Mouse (Mus musculus): ENCODE results near the gene Fam171b. TPM values are rescaled to one million over a fixed set of nuclear protein-coding genes. Genes with fewer than 3 reads are reported as not detected.

The Fam171b gene
- 18.1 and 18.6 TPM in 2 replicates for polyA plus RNA-seq (2015; fragmentation: Nextera tagmentation; extraction: Ambion mirVana)

DNA sequence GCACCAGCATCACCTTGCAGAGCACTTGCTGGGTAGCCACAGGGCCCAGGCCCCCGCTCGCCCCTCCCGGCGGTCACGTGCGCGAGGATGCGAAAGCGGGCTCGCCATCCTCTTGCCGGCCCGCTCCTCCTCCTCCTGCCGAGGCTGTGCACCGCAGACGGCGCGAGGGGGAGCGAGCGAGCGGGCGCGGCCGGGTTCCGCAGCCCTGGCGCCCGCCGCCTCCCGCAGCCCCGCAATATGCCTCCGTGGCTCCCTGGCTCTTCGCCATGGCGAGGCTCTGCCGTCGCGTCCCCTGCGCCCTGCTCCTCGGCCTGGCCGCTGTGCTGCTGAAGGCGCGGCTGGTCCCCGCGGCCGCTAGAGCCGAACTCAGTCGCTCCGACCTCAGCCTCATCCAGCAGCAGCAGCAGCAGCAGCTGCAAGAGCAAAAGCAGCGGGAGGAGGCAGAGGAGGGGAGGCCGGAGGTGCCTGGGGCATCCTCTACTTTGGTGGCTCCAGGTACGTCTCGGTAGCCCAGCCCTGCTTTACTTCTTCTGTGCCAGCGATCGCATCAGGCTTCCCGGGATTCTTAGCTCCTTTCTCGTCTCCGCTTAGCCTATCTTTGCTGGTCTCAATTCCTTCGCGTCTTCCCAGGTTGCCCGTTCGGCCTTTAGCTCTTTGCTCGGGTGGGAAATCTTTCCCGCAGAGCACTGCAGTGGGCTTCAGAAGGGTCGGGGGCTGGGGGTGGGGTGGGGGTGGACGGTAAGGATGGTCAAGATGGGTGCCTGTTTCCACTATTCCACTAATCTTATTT lies at the start of gene Fam171b:
Gene Fam171b (plus strand): TSS at position 154 of the 790 bp plus-strand sequence.
- peak within 1 kb of the TSS; percentile 77 for H3K4me3 ChIP-seq
- H3K9me3 ChIP-seq, result no peaks in the 10 kb centered on the region
- peak within 1 kb of the TSS; percentile 86 for H3K9ac ChIP-seq
- H3K4me1 ChIP-seq, result peaks cover 12% of the 10 kb centered on the region
- peak within 1 kb of the TSS; percentile 55; the same call in 1 of the 2 replicates for H3K27ac ChIP-seq
- WGBS, result under 1% methylated on average over 58 of the region's 63 CpGs
- peak within 1 kb of the TSS; percentile 74 for H3K4me2 ChIP-seq (replicated peaks)
- H3K27me3 ChIP-seq, result no peaks in the 10 kb centered on the region
- ATAC-seq (ENCODE audit: low FRiP score, low read depth), result peak; percentile 94
- H3K36me3 ChIP-seq, result no peaks in the 10 kb centered on the region

DNA sequence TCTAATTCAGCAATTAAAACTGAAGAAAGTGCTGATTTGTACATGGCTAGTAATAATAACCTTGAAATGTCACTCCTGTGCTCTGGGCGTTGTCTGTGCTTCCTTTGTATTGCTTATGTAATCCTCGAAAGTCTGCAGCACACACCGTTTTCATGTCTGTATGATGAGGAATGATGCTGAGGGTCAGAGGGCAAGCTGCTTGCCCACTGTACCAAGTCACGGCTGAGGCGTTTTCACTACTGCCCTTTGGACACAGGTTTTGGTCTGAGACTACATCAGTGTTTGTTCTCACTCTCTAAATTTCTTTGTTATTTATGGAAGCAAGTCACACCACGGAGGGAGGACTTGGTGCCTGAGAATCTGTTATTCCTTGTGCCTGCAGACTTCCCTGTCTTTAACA lies 46.4 kb upstream of the Fam171b start:
- Histone ChIP-seq H3K36me3 (peaks cover 36% of the 10 kb centered on the region), H3K27me3 (no peaks in the 10 kb centered on the region), H3K9ac (no peak overlapping the region), H3K27ac (no peak overlapping the region), H3K4me3 (no peak overlapping the region), H3K9me3 (no peaks in the 10 kb centered on the region), H3K4me1 (no peaks in the 10 kb centered on the region), H3K4me2 (replicated peaks) (no peak overlapping the region)
- ATAC-seq (ENCODE audit: low FRiP score, low read depth), result no peak
- 72% methylated on average over 6 of the region's 6 CpGs for WGBS

DNA sequence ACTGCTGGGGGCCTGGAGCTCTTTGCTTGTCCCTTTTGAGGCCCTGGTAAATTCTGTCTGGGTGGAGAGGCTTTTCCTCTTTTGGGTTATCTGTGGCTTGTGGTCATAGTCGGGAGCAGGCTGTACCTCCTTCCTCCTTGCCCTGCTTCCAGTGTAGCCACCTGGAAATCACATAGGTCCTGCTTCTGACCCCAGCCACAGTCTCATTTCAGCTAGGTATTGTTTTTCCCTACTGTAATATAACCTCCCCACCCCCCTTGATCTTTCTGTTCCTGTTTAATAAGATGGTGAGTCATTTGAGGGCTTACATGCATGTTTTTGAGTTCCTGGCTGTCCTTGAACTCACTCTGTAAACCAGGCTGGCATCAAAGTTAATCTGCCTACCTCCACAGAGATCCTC lies 45.6 kb upstream of the Fam171b start:
- H3K9ac ChIP-seq, result no peak overlapping the region
- 86% methylated on average over 1 of the region's 1 CpGs for WGBS

DNA sequence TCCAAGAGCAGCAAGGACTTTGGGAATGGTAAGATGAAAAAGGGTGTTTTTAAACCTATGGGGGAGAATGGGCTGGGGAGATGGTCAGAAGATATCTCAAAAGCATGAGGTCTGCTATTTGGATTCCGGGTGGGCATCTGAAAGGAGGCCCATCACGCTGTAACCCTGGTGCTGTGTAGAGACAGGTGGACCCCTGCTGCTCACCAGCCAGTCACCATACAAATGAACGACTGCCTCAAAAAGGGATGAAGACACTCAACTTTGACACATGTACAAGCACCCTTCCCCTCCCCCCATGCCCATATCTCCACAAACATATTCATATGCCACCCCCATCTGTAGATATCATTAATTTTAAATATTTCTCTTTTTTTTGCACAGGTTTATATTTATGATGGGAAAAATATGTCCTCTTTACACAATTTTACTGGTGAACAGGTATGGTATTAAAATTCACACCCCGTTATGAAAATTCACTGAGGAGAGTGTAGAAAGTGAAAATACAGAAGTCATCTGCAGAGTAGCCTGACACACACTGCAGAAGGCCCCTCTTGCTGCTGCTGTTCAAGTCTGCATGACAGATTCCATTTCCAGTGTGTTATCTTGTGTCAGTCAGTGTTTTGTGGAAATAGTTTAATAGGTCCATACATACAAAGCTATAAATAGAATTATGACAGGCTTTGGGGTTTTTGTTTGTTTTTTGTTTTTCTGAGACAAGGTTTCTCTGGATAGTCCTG lies 44.0 kb upstream of the Fam171b start:
- Histone ChIP-seq H3K4me3 (no peak overlapping the region), H3K27me3 (no peaks in the 10 kb centered on the region), H3K9me3 (no peaks in the 10 kb centered on the region), H3K4me2 (replicated peaks) (no peak overlapping the region), H3K9ac (no peak overlapping the region), H3K4me1 (no peaks in the 10 kb centered on the region), H3K36me3 (peaks cover 50% of the 10 kb centered on the region), H3K27ac (no peak overlapping the region)
- WGBS, result 90% methylated on average over 4 of the region's 4 CpGs
- ATAC-seq (ENCODE audit: low FRiP score, low read depth), result no peak

More for the DNA sequence above, 45.6 kb upstream of the Fam171b start:
- no peak for ATAC-seq (ENCODE audit: low FRiP score, low read depth)
- H3K27ac ChIP-seq, result no peak overlapping the region
- no peaks in the 10 kb centered on the region for H3K4me1 ChIP-seq
- no peaks in the 10 kb centered on the region for H3K9me3 ChIP-seq
- H3K4me3 ChIP-seq, result no peak overlapping the region
- H3K27me3 ChIP-seq, result no peaks in the 10 kb centered on the region
- peaks cover 36% of the 10 kb centered on the region for H3K36me3 ChIP-seq
- H3K4me2 ChIP-seq (replicated peaks), result no peak overlapping the region

DNA sequence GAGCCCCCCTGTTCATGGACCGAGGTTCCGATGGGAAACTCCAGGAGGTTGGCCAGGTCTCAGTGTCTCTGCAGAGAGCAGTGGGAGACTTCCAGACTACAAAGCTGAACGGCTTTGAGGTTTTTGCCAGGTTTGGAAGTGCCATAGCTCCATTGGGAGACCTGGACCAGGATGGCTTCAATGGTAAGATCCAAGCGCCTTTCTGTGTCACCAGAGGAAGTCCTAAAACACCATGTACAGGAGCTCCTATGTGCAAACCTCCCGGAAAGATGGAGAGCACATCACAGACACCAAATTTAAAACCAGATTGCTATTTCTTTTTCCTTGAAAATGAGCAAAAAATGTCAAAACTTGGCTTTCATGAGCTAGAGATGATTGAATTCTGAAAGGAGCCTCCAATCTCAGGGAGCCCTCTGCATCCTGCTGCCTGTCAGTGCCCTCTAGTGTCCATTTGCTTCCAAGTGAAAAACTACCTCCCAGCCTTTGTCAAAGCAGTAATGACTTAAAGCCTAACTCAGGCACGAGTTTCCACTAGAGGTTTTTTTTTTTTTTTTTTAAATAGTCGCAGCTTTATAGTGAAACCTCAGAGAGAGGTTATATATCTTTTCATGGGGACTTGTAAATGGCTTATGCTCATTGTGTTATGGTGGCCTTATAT lies 41.2 kb upstream of the Fam171b start:
- Histone ChIP-seq H3K27ac (no peak overlapping the region), H3K4me1 (no peaks in the 10 kb centered on the region), H3K36me3 (peaks cover 68% of the 10 kb centered on the region), H3K9ac (no peak overlapping the region), H3K9me3 (no peaks in the 10 kb centered on the region), H3K4me3 (no peak overlapping the region), H3K4me2 (replicated peaks) (no peak overlapping the region), H3K27me3 (no peaks in the 10 kb centered on the region)
- ATAC-seq (ENCODE audit: low FRiP score, low read depth), result peak; percentile 67
- 58% methylated on average over 7 of the region's 7 CpGs for WGBS

DNA sequence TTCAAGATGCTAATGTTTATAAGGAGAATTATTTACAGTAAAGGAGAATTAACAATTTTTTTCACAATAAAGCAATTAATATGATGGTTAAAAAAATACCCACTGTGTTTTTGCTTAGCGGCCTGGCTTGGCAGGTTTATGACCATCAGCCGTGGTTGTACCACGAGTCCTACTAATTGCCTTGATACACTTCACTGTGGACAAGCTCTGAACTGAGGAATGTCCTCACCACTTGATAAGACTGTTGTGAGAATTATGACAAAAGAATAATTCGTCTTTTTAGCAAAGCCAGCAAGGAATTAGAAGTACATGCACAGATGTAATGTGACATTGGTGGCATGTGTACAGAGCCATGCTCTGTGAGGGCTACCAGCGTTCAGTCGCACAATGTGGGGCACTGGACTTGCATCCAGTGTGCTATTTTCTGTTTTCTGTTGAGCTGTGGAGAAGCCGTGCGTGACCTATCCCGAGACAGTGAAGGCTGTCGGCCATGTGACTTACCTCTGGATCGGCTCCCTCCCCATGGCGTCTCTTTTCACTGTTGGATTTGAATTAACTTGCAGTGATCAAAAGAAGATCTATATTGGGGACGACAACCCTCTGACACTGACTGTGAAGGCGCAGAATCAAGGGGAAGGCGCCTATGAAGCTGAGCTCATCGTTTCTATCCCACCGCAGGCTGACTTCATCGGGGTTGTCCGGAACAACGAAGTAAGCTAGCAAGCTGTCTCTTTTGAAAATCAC lies 20.9 kb upstream of the Fam171b start:
- no peaks in the 10 kb centered on the region for H3K9me3 ChIP-seq
- ATAC-seq (ENCODE audit: low FRiP score, low read depth), result no peak
- 87% methylated on average over 20 of the region's 20 CpGs for WGBS
- H3K4me2 ChIP-seq (replicated peaks), result no peak overlapping the region
- H3K27ac ChIP-seq, result no peak overlapping the region
- no peaks in the 10 kb centered on the region for H3K4me1 ChIP-seq
- no peak overlapping the region for H3K4me3 ChIP-seq
- H3K27me3 ChIP-seq, result no peaks in the 10 kb centered on the region
- no peak overlapping the region for H3K9ac ChIP-seq
- H3K36me3 ChIP-seq, result peaks cover 53% of the 10 kb centered on the region

DNA sequence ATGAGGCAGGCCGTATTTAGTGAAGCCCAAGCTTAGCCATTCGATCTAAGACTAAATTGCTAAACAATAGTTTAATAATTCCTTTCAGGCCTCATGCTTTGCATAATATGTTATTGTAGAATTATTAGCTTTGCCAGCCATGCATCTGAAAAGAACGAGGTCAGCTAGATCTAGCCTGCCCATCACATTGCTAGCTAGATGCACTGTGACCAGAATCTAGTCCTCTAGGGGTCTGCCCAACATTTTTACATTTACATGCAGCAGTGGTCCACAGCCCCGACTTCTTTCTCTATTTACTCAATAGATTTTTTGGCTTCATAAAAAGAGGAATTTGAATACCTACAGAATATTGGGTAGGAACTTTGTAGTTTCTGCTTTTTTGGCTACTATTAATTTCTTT lies 20.3 kb upstream of the Fam171b start:
- WGBS, result 88% methylated on average over 4 of the region's 4 CpGs
- no peak overlapping the region for H3K27ac ChIP-seq
- ATAC-seq (ENCODE audit: low FRiP score, low read depth), result no peak
- peaks cover 59% of the 10 kb centered on the region for H3K36me3 ChIP-seq
- H3K4me1 ChIP-seq, result no peaks in the 10 kb centered on the region
- H3K27me3 ChIP-seq, result no peaks in the 10 kb centered on the region
- no peak overlapping the region for H3K4me3 ChIP-seq
- no peak overlapping the region for H3K4me2 ChIP-seq (replicated peaks)
- no peak overlapping the region for H3K9ac ChIP-seq
- no peaks in the 10 kb centered on the region for H3K9me3 ChIP-seq

DNA sequence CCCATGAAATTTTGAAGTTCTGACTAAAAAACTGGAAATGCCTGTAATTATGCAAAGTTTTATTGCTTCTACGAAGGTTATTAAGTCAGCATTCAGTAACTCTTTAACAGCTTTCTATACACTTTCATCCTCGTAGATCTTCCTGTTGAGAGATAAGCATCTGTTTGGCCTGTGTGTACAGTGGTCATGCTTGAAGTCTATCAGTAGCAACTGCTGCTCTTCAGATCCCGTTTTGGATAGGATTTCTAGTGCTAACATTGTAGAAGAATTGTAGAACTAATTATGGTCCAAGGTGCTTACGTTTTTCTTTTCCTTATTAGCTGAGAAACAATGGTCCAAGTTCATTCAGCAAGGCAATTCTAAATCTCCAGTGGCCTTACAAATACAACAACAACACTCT lies 16.7 kb upstream of the Fam171b start:
- Histone ChIP-seq H3K9me3 (no peaks in the 10 kb centered on the region), H3K4me1 (no peaks in the 10 kb centered on the region), H3K27me3 (no peaks in the 10 kb centered on the region), H3K4me2 (replicated peaks) (no peak overlapping the region), H3K4me3 (no peak overlapping the region), H3K9ac (no peak overlapping the region), H3K36me3 (peaks cover 72% of the 10 kb centered on the region), H3K27ac (no peak overlapping the region)
- 76% methylated on average over 4 of the region's 4 CpGs for WGBS
- no peak for ATAC-seq (ENCODE audit: low FRiP score, low read depth)

DNA sequence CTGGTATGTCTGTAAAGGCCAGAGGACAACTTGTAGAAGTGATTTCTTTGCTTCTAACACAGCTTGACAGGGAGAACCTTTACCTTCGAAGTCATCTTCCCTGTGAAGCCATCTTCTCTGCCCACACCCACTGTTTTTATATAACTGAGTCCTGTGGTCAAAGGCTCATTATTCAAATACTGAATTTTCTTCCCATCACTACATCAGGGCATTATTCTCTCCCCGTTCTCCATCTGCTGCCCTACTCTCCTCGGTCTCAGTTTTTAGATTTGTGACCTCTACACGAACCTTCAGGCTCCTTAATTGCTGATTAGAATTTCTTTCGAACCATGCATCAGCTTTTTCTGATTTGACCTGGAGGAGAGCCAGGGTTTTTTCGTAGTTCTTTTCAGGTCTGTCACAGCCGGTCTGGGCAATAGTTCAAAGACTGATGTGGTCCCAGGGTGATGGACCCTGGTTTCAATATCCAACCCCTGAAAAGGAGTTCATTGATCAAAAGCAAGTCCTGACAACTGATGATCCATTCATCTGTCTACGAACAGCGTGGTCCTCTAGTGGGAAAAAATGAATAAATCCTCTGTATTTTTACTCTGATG lies 14.4 kb upstream of the Fam171b start:
- Histone ChIP-seq H3K9ac (no peak overlapping the region), H3K27me3 (no peaks in the 10 kb centered on the region), H3K27ac (no peak overlapping the region), H3K4me1 (no peaks in the 10 kb centered on the region), H3K4me2 (replicated peaks) (no peak overlapping the region), H3K4me3 (no peak overlapping the region), H3K9me3 (no peaks in the 10 kb centered on the region), H3K36me3 (peaks cover 76% of the 10 kb centered on the region)
- WGBS, result 69% methylated on average over 9 of the region's 9 CpGs
- no peak for ATAC-seq (ENCODE audit: low FRiP score, low read depth)

DNA sequence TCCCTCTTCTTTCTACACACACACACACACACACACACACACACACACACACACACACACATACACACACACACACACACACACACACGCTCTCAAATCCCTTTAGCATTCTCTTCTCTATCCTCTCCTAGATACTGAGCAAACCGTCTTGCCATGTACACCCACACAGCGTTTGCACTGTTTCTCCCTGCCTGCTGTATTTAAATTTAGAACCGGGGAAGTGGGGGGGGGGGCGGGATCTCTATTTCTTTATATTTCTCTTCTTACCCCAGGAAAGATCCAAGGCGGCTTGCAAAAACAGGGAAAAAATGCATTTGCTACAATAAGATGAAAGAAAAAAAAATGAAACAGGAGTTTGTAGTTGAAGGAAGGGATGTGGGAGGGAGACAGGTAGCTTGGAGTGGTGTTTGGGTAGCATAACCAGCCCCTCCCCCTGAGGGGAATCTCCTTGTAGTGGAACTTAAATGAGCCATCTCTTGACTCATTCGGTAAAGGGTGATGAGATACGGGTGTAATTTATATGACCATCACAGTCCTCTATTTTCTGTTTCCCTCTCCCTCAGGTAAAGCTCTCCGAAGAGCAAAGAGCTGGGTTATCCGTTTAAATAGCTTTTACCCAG lies 947 bp downstream of the Fam171b start:
- WGBS, result 18% methylated on average over 10 of the region's 10 CpGs
- Histone ChIP-seq H3K27me3 (no peaks in the 10 kb centered on the region), H3K9me3 (no peaks in the 10 kb centered on the region), H3K36me3 (no peaks in the 10 kb centered on the region), H3K4me2 (replicated peaks) (peak overlapping the region; percentile 74), H3K27ac (no peak overlapping the region), H3K9ac (peak overlapping the region; percentile 86), H3K4me1 (peaks cover 12% of the 10 kb centered on the region), H3K4me3 (peak overlapping the region; percentile 77)
- no peak for ATAC-seq (ENCODE audit: low FRiP score, low read depth)

DNA sequence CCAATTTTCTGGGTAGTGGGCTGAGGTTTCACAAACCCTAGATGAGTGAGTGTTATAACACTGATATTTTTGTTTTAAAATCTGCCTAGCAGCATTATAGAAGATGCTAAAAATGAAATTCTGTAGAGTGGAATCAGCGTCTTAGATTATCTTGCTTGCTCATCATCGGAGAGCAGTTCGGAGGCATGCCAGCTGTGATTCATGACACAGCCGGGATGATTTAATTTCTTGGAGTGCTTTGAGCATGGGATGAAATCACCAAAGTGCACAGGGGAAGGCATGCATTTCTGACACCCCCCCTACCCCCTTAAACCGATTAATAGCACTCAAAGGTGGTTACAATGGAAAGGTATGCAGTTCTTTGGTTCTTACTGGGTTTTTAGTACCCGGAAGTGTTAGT lies 1.6 kb downstream of the Fam171b start:
- Histone ChIP-seq H3K27me3 (no peaks in the 10 kb centered on the region), H3K4me2 (replicated peaks) (peak overlapping the region; percentile 74), H3K36me3 (no peaks in the 10 kb centered on the region), H3K4me1 (peaks cover 12% of the 10 kb centered on the region), H3K27ac (no peak overlapping the region), H3K9me3 (no peaks in the 10 kb centered on the region), H3K4me3 (peak overlapping the region; percentile 77; the same call in 1 of the 2 replicates), H3K9ac (no peak overlapping the region)
- ATAC-seq (ENCODE audit: low FRiP score, low read depth), result no peak
- 60% methylated on average over 6 of the region's 6 CpGs for WGBS
